Mouse (Mus musculus) stomach, postnatal 0 days (tissue): ENCODE data around the gene Nat9.

ENCODE experiments used
- CTCF ChIP-seq: IDR thresholded peaks from 2 replicates; pipeline ENCODE4 v1.5.1; 2016; ENCODE audit warnings: antibody characterized with exemption, low read depth, mild to moderate bottlenecking, moderate library complexity
- EP300 ChIP-seq: optimal IDR thresholded peaks from 2 replicates; pipeline ENCODE3; 2016; ENCODE audit warnings: antibody characterized with exemption

DNA sequence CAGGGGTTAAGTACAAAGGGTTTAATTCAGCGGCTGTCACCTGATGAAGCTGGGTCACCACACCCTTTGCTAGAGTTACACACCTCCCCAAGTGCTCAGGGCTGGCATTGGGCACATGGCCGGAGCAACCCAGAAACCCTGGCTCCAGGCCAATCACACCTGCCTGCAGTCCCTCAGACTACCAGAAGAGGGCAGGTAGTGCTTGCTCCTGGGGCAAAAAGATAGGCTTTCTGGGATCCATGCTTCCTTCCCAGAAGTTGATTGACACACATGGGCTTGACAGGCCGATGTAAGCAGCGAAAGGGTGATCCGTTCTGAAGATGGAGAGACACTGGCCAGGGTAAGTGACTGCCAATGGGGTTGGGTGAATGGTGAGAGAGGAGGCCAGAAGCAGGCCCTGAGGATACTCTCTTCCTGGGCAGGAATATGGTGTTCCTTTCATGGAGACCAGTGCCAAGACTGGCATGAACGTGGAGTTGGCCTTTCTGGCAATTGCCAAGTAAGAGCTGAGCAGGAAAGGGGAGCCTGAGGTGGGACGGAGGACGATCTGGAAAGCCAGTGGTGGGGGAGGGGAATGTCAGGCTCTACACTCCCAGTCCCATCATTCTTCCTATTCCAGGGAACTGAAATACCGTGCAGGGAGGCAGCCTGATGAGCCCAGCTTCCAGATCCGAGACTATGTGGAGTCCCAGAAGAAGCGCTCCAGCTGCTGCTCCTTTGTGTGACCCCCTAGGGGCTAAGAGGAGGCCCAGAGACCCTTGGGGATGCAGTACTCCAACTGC lies 27.5 kb downstream of the Nat9 start:
- TF ChIP-seq CTCF (peak; percentile 90), EP300 (no peak)
